Mouse (Mus musculus): Measurements from ENCODE around the gene Tmem201. TPM values are rescaled to one million over a fixed set of nuclear protein-coding genes. Genes with fewer than 3 reads are reported as not detected.

The Tmem201 gene
- polyA plus RNA-seq, 1 experiment from 2014 or later = 24.6 TPM

DNA sequence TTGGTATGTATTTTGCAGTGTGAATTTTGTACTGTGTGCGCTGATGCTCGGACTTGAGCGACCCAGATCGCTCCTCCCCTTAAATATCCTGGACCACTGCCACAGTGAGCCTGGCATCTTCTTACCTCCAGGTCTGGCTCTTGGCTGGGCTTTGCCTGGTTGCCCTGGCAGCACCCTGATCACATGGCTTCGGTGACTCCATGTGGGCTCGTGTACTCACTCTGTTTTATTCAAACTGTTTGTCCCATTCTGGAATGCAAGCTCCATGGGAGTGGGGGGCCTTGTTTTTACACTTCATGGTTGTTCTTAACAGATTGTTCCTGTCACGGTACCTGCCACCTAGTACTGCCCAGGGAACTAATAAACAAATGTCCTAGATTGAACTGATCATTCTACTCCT is 37.5 kb upstream of the Tmem201 start:
- ATAC-seq (ENCODE audit: insufficient number of reproducible peaks, low FRiP score, low TSS enrichment, low read depth) (no peak), DNase-seq (ENCODE audit: low spot score) (no peak)
- no peak overlapping the region for H3K4me2 ChIP-seq (ENCODE audit: low read depth, severe bottlenecking)
- no peaks in the 10 kb centered on the region for H3K36me3 ChIP-seq (ENCODE audit: control insufficient read depth, insufficient read depth, low read length)
- H3K9me3 ChIP-seq (ENCODE audit: control insufficient read depth, low read length) = no peaks in the 10 kb centered on the region
- WGBS = 77% methylated on average over 7 of the region's 7 CpGs
- no peaks in the 10 kb centered on the region for H3K27me3 ChIP-seq (ENCODE audit: control insufficient read depth, insufficient read depth, low read length)
- H3K4me1 ChIP-seq (ENCODE audit: control insufficient read depth, insufficient read depth, low read length) = 0 out of 2 replicates have a peak, but pooled peaks cover 7% of the 10 kb centered on the region
- H3K27ac ChIP-seq (replicated peaks; ENCODE audit: low read depth, low read length) = no peak overlapping the region
- H3K9ac ChIP-seq (ENCODE audit: low read length) = no peak overlapping the region
- H3K4me3 ChIP-seq (ENCODE audit: low read depth, low read length) = no peak overlapping the region

DNA sequence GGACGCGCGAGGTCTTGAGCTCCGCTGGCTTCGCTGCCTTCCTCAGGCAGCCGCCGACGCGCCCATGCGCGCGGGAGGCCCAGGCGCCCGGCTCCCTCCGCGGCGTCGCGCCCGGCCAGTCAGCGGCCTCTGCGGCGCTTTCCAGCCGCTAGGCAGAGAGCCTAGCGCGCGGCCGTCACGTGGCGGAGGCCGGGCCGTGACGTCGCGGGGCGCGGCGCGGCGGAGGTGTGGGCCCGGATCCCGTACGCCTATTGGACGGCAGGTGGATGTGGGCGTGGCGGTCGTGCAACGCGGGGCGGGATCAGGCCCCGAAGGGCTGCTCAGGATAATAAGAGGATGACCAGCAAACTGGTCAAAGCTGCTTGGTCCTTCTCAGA is 36.2 kb upstream of the Tmem201 start, which contains the start of gene Slc25a33:
Gene Slc25a33, minus strand, starts transcription at position 184 of the 377 bp plus-strand sequence.
- H3K4me2 ChIP-seq (ENCODE audit: low read depth, severe bottlenecking) = peak within 1 kb of the TSS; percentile 98
- WGBS = 0% methylated on average over 51 of the region's 51 CpGs
- H3K4me3 ChIP-seq (ENCODE audit: low read depth, low read length) = peak within 1 kb of the TSS; percentile 50
- H3K9me3 ChIP-seq (ENCODE audit: control insufficient read depth, low read length) = no peaks in the 10 kb centered on the region
- H3K9ac ChIP-seq (ENCODE audit: low read length) = peak within 1 kb of the TSS; percentile 83
- 0 out of 2 replicates have a peak, but pooled peaks cover 7% of the 10 kb centered on the region for H3K4me1 ChIP-seq (ENCODE audit: control insufficient read depth, insufficient read depth, low read length)
- ATAC-seq (ENCODE audit: insufficient number of reproducible peaks, low FRiP score, low TSS enrichment, low read depth) (peak; percentile 96), DNase-seq (ENCODE audit: low spot score) (peak; percentile 95)
- no peaks in the 10 kb centered on the region for H3K36me3 ChIP-seq (ENCODE audit: control insufficient read depth, insufficient read depth, low read length)
- H3K27ac ChIP-seq (replicated peaks; ENCODE audit: low read depth, low read length) = no peak within 1 kb of the TSS; the same call in 1 of the 2 replicates
- H3K27me3 ChIP-seq (ENCODE audit: control insufficient read depth, insufficient read depth, low read length) = no peaks in the 10 kb centered on the region

- H3K4me2 ChIP-seq (ENCODE audit: low read depth, severe bottlenecking) = peak overlapping the region; percentile 98
- H3K27ac ChIP-seq (replicated peaks; ENCODE audit: low read depth, low read length) = no peak overlapping the region; the same call in 1 of the 2 replicates
- peak; percentile 59 for ATAC-seq (ENCODE audit: insufficient number of reproducible peaks, low FRiP score, low TSS enrichment, low read depth)
- peak; percentile 69 for DNase-seq (ENCODE audit: low spot score)
- 0 out of 2 replicates have a peak, but pooled peaks cover 7% of the 10 kb centered on the region for H3K4me1 ChIP-seq (ENCODE audit: control insufficient read depth, insufficient read depth, low read length)
- WGBS = under 1% methylated on average over 65 of the region's 65 CpGs
- H3K27me3 ChIP-seq (ENCODE audit: control insufficient read depth, insufficient read depth, low read length) = no peaks in the 10 kb centered on the region
- H3K9ac ChIP-seq (ENCODE audit: low read length) = peak overlapping the region; percentile 83
- no peaks in the 10 kb centered on the region for H3K36me3 ChIP-seq (ENCODE audit: control insufficient read depth, insufficient read depth, low read length)
- H3K4me3 ChIP-seq (ENCODE audit: low read depth, low read length) = peak overlapping the region; percentile 50
- H3K9me3 ChIP-seq (ENCODE audit: control insufficient read depth, low read length) = no peaks in the 10 kb centered on the region
These were observed 35.7 kb upstream of the Tmem201 start for GRCm38 (mm10) chr4:149773408-149774093.

- H3K4me1 ChIP-seq (ENCODE audit: control insufficient read depth, insufficient read depth, low read length) = 0 out of 2 replicates have a peak, but pooled peaks cover 7% of the 10 kb centered on the region
- no peak overlapping the region for H3K4me2 ChIP-seq (ENCODE audit: low read depth, severe bottlenecking)
- no peak overlapping the region for H3K4me3 ChIP-seq (ENCODE audit: low read depth, low read length)
- ATAC-seq (ENCODE audit: insufficient number of reproducible peaks, low FRiP score, low TSS enrichment, low read depth) (no peak), DNase-seq (ENCODE audit: low spot score) (peak; percentile 60)
- no peaks in the 10 kb centered on the region for H3K9me3 ChIP-seq (ENCODE audit: control insufficient read depth, low read length)
- no peak overlapping the region for H3K9ac ChIP-seq (ENCODE audit: low read length)
- H3K27me3 ChIP-seq (ENCODE audit: control insufficient read depth, insufficient read depth, low read length) = no peaks in the 10 kb centered on the region
- WGBS = 7% methylated on average over 2 of the region's 2 CpGs
- no peak overlapping the region for H3K27ac ChIP-seq (replicated peaks; ENCODE audit: low read depth, low read length)
- no peaks in the 10 kb centered on the region for H3K36me3 ChIP-seq (ENCODE audit: control insufficient read depth, insufficient read depth, low read length)
These were observed 34.5 kb upstream of the Tmem201 start for GRCm38 (mm10) chr4:149772394-149772793.

- Histone ChIP-seq H3K27me3 (ENCODE audit: control insufficient read depth, insufficient read depth, low read length) (no peaks in the 10 kb centered on the region), H3K4me1 (ENCODE audit: control insufficient read depth, insufficient read depth, low read length) (no peaks in the 10 kb centered on the region), H3K4me3 (ENCODE audit: low read depth, low read length) (no peak overlapping the region), H3K27ac (replicated peaks; ENCODE audit: low read depth, low read length) (no peak overlapping the region), H3K9ac (ENCODE audit: low read length) (no peak overlapping the region), H3K4me2 (ENCODE audit: low read depth, severe bottlenecking) (no peak overlapping the region), H3K36me3 (ENCODE audit: control insufficient read depth, insufficient read depth, low read length) (no peaks in the 10 kb centered on the region), H3K9me3 (ENCODE audit: control insufficient read depth, low read length) (no peaks in the 10 kb centered on the region)
- WGBS = 94% methylated on average over 5 of the region's 5 CpGs
- ATAC-seq (ENCODE audit: insufficient number of reproducible peaks, low FRiP score, low TSS enrichment, low read depth) (no peak), DNase-seq (ENCODE audit: low spot score) (no peak)
These were observed 27.4 kb upstream of the Tmem201 start for GRCm38 (mm10) chr4:149765201-149765600.

DNA sequence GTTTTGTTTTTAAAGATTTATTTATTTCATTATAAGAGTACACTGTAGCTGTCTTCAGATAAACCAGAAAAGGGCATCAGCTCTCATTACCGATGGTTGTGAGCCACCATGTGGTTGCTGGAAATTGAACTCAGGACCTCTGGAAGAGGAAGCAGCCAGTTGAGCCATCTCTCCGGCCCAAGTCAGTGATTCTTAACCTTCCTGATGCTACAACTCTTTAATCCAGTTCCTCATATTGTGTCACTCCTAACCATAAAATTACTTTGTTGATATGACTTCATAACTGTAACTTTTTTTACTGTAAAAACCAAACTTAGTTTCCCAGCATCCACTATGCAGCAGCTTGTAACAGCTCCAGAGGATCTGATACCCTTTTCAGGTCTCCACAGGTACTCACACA is 25.5 kb upstream of the Tmem201 start:
- H3K9me3 ChIP-seq (ENCODE audit: control insufficient read depth, low read length) = no peaks in the 10 kb centered on the region
- no peak overlapping the region for H3K4me3 ChIP-seq (ENCODE audit: low read depth, low read length)
- no peak overlapping the region for H3K4me2 ChIP-seq (ENCODE audit: low read depth, severe bottlenecking)
- H3K27ac ChIP-seq (replicated peaks; ENCODE audit: low read depth, low read length) = no peak overlapping the region
- H3K36me3 ChIP-seq (ENCODE audit: control insufficient read depth, insufficient read depth, low read length) = no peaks in the 10 kb centered on the region
- no peaks in the 10 kb centered on the region for H3K27me3 ChIP-seq (ENCODE audit: control insufficient read depth, insufficient read depth, low read length)
- no peak overlapping the region for H3K9ac ChIP-seq (ENCODE audit: low read length)
- WGBS = 92% methylated on average over 2 of the region's 2 CpGs
- ATAC-seq (ENCODE audit: insufficient number of reproducible peaks, low FRiP score, low TSS enrichment, low read depth) (no peak), DNase-seq (ENCODE audit: low spot score) (no peak)
- no peaks in the 10 kb centered on the region for H3K4me1 ChIP-seq (ENCODE audit: control insufficient read depth, insufficient read depth, low read length)

DNA sequence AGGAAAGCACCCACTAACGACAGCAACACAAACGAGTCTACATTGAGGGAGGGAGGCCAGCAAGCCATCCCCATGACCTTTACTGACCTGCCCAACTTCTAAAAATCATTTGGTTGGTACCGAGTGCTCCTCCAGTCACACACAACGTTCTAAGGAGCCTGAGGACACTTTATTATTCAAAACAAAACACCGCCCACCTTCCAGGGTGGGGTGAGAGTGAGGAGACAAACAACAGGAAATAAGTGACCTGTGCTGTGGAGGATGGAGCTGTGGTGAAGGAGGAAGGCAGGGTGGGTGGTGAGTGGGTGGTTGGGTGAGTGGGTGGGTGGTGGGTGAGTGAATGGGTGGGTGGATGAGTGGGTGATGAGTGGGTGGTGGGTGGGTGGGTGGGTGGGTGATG is 21.7 kb upstream of the Tmem201 start:
- no peaks in the 10 kb centered on the region for H3K4me1 ChIP-seq (ENCODE audit: control insufficient read depth, insufficient read depth, low read length)
- H3K27ac ChIP-seq (replicated peaks; ENCODE audit: low read depth, low read length) = no peak overlapping the region
- no peak overlapping the region for H3K4me2 ChIP-seq (ENCODE audit: low read depth, severe bottlenecking)
- ATAC-seq (ENCODE audit: insufficient number of reproducible peaks, low FRiP score, low TSS enrichment, low read depth) = no peak
- no peak overlapping the region for H3K9ac ChIP-seq (ENCODE audit: low read length)
- 63% methylated on average over 5 of the region's 5 CpGs for WGBS
- no peaks in the 10 kb centered on the region for H3K36me3 ChIP-seq (ENCODE audit: control insufficient read depth, insufficient read depth, low read length)
- no peak for DNase-seq (ENCODE audit: low spot score)
- no peaks in the 10 kb centered on the region for H3K9me3 ChIP-seq (ENCODE audit: control insufficient read depth, low read length)
- no peak overlapping the region for H3K4me3 ChIP-seq (ENCODE audit: low read depth, low read length)
- no peaks in the 10 kb centered on the region for H3K27me3 ChIP-seq (ENCODE audit: control insufficient read depth, insufficient read depth, low read length)

GRCm38 (mm10) chr4:149758423-149758822 is 20.6 kb upstream of the Tmem201 start:
- 92% methylated on average over 6 of the region's 6 CpGs for WGBS
- DNase-seq (ENCODE audit: low spot score) (no peak), ATAC-seq (ENCODE audit: insufficient number of reproducible peaks, low FRiP score, low TSS enrichment, low read depth) (no peak)
- Histone ChIP-seq H3K4me3 (ENCODE audit: low read depth, low read length) (no peak overlapping the region), H3K9me3 (ENCODE audit: control insufficient read depth, low read length) (no peaks in the 10 kb centered on the region), H3K4me2 (ENCODE audit: low read depth, severe bottlenecking) (no peak overlapping the region), H3K4me1 (ENCODE audit: control insufficient read depth, insufficient read depth, low read length) (no peaks in the 10 kb centered on the region), H3K36me3 (ENCODE audit: control insufficient read depth, insufficient read depth, low read length) (no peaks in the 10 kb centered on the region), H3K27me3 (ENCODE audit: control insufficient read depth, insufficient read depth, low read length) (no peaks in the 10 kb centered on the region), H3K9ac (ENCODE audit: low read length) (no peak overlapping the region), H3K27ac (replicated peaks; ENCODE audit: low read depth, low read length) (no peak overlapping the region)
